Mouse (Mus musculus) right cerebral cortex, postnatal 14 days (tissue): ENCODE measurements at regions not wholly inside any gene's neighbourhood (a gene's known extent, or its start where the extent isn't known, plus 50 kb on each side); places are given as distances from the start of the nearest gene placed in this dataset.

Source experiments
- DNase-seq: peaks from one replicate; pipeline ENCODE4 v3.0.0; 2022

- DNase-seq: no peak
These were observed 295.7 kb downstream of the Cd47 start for GRCm38 (mm10) chr16:50095858-50096551.

- no peak for DNase-seq
These were observed 296.2 kb downstream of the Cd47 start for GRCm38 (mm10) chr16:50096563-50096962.

DNA sequence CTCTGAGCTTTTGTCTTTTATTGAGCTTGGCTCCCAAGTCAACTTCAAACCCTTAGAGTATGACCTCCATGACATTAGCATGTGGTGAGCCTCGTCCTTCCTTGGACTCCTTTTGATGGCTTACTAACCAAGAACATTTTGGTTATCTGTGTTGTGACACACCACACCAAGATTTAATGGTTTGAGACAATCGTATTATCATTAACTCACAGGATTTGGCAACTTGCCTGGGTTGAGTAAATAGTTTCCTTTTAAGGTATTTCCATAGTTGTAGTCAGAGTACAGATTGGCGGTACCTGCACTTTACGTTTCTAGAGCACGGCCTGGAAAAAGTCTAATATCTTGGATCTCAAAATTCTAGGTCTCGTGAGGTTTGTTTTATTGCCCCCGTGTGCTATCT, 303.0 kb downstream of the Cd47 start:
- DNase-seq: no peak

DNA sequence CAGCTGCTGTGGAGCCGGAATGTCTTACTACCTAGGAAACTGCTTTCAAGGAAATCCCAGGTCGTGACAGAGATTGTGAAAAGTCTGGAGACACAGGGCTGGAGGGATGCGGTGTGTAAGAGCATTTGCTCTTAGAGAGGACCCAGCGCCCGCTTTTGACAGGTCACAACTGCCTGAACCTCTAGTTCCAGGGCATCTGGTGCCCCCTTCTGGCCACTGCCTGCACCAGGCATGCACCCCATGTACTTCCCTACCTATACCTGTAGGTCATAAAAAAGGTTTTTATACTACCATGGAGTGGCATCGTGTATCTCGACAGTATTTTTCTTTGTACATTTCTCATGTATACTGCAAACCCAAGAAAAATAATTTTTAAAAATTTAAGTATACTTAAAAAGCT, 314.0 kb downstream of the Bbx start:
- DNase-seq: no peak

GRCm38 (mm10) chr16:50122460-50122859, 309.7 kb downstream of the Bbx start:
- no peak for DNase-seq

DNA sequence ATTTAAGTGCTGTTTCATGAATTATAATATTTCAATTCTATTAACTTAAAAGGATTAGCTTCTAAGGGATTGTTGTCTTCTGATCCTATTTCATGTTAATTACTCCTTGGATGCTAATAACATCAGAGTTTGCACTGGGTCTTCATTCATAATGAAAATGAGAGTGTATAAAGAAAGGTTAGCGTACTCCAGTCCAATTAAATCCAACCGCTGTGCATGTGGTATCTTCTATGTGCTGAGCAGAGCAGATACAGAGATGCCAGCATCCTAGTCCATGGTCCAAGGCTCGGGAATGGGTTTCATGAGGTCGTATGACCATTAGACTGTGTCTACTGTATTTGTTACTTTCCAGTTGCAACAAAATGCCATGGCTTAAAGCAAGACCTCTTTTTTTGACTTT, 307.5 kb downstream of the Bbx start:
- no peak for DNase-seq

DNA sequence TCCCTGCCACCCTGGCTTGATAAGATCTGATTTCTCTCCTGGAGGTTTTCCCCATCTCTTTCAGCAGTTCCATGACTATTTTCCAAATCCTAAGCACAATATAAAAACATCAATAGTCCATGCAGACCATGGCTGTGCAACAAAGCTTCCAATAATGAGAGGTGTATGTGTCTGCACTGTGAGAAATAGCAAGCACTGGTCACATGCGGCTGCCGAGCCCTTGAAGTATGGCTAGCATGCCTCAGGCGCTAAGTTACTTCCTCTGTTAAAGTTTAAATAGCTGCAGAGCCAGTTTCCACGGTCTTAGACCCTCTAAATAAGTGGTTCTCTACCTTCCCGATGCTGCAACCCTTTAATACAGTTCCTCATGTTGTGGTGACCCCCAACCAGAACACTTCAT, 306.6 kb downstream of the Bbx start:
- no peak for DNase-seq

DNA sequence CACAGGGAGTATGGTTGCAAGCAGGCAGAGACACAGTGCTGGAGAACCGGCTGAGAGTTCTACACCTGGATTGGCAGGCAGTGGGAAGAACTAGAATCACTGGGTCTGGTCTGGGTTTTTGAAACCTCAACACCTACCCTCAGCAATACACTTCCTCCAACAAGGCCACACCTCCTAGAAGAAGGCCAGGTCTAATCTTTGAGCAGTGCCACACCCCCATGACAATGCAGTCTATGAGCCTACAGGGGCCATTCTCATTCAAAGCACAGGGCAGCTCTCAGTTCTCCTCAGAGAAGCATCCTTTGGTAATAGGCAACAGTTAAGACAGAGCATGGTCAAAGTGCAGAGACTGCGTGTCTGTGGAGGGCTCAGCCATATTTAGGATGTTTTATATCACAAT, 300.8 kb downstream of the Bbx start:
- DNase-seq: no peak
